Mouse (Mus musculus) ovary, postnatal 14 days (tissue): ENCODE measurements around the gene Gatc.
"Not testable (repeated sequence)": the region's sequence is repeated elsewhere in the genome, so short reads cannot be mapped to it uniquely, and the experiment has no call there.

Source experiments
- DNase-seq: peaks from one replicate; pipeline ENCODE4 v3.0.0; 2022; ENCODE audit warnings: low spot score

Gene Gatc

DNA sequence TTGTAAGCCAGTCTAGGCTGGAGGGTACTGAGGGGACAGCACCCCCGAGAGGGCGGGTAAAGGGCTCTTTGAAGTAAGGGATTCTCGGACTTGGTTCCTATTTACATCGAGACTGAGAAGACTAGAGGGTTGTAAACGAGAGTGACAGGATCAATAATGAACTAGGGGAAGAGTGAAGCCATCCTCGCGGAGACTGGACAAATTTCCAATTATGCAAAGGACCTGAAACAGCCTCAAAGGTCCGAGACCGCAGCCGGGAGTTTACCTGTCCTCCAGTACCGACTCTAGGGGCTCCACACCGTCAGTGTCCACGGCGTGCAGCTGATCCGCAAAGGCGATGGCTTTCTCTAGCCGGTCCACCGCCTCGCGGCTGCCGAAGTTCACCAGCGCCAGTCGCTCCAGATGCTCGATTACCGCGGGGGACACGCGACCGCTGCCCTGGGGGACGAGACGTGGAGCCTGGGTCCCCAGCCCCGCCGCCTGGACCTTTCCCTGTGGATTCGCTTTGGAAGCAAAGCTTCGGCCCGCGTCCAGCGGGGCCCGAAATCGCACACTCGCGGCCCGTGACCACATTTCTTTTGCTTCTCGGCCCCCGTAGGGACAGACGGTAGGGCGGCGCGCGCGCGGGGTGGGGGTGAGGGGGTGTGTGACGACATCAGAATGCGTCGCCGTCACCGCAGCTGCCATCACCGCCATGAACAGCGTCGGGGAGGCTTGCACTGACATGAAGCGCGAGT is at the start of gene Gatc, which contains the start of gene Triap1:
Gene Gatc, minus strand, starts transcription at position 602 of the 737 bp plus-strand sequence.
Gene Triap1, plus strand, starts transcription at position 649 of the 737 bp plus-strand sequence.
- peak; percentile 86 for DNase-seq

GRCm38 (mm10) chr5:115378882-115379281 is 37.9 kb upstream of the Gatc start:
- DNase-seq: not testable (repeated sequence)

GRCm38 (mm10) chr5:115375436-115375835 is 34.5 kb upstream of the Gatc start:
- no peak for DNase-seq

DNA sequence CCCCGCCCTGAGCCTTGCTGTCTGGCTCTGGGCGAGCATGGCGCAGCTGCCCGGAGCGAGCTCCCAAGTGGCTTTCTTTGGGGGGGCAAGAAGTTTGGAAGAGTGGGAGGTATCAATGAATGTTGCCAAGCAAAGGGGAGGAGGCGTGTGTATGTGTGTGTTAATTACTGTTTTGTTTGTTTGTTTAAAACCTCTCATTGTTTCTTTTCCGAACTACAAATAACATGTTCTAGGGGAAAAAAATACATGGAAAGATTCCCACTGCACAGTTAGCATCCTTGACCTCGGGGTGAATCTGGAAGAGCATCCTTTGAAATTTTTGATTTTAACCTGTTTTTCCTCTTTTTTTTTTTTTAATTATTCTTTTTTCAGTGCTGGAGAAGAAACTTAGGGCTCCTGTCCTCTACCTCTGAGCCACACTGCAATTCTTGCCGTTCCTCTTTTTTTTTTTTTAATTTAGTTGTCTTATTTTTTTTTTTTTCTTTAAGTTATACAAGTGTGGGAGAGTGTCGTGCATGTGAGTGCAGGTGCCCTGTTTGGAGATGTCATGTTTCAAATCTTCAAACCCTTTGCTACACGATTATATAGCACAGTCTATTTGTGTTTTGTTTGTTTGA is 33.3 kb upstream of the Gatc start:
- no peak for DNase-seq

DNA sequence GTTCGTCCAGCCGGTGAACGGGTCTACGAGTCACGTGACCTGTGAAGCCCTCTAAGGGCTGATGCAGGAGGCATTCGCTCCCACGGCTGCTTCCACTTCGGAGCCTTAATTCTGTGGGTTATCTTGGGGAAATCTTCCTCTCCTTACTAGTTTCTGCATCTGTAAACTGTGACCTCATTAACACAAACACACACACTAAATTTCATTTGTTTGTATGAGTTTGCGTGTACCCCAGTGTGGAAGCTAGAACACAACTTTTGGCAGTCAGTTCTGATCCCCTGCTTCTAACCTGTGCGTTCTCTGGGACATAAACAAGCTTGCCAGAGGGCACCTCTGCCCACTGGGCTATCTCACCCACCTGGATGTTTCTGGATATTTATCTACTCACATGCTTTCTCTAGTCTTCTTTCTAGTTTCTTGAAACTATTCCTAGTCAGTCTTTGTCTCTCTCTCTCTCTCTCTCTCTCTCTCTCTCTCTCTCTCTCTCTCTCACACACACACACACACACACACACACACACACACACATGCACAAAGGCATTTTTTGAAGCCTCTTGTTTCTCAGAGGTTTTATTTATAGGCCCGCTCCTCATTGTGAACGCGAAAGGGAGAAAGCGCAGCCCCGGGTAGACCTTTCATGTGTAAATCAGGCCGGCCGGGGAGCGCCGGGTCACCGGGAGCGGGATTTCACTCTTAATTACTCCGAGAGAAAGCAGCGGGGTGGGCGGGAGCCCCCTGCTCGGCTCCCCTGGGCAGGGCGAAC is 32.6 kb upstream of the Gatc start:
- no peak for DNase-seq

DNA sequence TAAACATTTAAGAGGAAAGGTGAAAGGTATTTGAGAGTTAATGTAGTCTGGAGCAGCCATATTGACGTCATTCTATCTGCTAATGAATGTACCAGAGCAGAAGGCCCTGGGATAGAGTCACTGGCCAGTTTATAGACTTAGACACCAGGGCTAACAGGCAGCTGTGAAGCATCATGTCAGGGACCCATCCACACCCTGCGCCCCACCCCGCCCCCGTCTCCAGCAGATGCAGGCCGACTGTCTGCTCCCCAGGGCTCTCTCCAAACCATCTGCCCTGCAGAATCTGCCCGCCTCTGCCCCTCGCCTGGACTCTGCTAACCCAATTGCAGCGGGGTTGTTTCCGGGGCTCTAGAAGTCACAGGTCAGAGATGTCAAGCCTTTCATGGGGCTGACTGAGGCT is 30.8 kb upstream of the Gatc start:
- DNase-seq: no peak

- no peak for DNase-seq
Observed at GRCm38 (mm10) chr5:115364782-115365181, 23.8 kb upstream of the Gatc start.

GRCm38 (mm10) chr5:115362819-115363714 is 22.1 kb upstream of the Gatc start:
- no peak for DNase-seq

DNA sequence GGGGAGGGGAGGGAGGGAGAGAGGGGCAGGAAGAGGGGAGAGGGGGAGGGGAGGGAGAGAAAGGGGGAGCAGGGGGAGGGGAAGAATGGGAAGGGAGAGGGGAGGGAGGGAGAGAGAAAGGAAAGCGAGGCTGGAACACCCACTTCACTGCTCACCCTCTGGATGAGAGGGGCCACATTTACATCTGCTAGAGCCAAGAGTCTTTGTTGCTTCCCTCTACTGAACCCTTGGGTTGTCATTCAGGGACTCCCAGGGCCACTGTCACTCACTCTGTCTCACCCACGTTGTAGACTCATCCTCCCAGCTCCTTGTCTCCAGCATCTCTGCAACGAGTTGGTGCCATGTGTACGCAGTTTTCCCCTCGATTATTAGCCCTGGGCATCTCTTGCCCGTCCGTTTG is 21.2 kb upstream of the Gatc start:
- no peak for DNase-seq

DNA sequence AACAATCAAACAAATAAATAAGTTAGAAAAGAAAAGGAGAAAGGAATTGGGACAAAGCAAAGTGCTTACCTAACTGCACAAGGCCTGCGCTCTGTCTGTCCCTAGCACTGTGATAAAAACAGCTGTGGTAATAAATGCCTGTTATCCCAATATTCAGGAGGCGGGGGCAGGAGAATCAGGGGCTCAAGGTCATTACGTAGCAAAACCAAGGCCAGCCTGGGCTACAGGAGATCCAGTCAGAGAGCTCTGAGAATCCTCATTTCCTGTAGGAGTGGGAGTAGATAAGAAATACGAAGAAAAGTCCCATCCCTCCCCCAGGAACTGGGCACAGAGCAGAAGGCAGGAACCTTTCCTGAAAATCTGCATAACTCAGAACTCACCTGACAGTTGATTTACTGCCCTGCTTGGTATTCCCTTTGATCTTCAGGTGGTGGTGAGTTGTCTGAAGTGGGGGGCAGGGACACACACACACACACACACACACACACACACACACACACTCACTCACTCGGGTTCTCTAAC is 18.9 kb upstream of the Gatc start:
- DNase-seq: no peak

DNA sequence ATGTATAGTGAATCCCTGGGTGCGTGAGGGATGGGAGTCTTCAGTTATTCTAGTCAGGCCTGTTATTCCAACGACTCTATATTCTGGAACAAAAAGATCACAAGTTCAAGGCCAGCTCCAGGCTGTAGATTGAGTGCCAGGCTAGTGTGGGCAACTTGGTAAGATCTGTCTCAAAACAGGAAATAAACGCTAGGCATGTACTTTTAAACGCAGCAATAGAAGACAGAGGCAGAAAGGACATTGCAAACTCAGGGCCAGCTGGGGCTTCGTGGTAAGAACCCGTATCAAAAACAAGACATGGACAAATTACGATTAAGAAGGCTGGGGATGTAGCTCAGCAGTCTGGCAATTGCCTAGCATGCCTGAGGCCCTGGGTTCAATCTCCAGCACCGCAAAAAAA is 18.5 kb upstream of the Gatc start:
- no peak for DNase-seq

DNA sequence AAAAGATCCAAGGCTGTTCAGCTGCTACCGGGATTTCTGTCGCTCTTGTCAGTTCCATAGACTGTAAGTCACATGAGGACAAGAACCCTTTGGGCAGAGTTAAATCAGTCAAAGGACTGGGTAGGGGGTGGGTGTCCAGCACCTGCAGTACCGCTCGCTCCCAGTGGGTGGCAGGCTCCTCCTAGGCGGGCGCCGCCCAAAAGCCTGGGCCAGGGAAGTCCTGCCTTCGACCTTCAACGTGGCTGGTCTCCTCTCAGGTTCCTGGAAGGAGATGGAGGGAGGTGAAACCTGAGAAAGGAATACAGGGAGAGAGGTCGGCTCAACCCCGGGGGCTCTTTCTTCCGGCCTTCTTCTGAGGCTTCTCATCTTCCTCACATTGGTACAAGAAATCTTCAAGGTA is 17.9 kb upstream of the Gatc start:
- peak; percentile 92 for DNase-seq

- no peak for DNase-seq
Observed at GRCm38 (mm10) chr5:115355070-115355469, 14.1 kb upstream of the Gatc start.

DNA sequence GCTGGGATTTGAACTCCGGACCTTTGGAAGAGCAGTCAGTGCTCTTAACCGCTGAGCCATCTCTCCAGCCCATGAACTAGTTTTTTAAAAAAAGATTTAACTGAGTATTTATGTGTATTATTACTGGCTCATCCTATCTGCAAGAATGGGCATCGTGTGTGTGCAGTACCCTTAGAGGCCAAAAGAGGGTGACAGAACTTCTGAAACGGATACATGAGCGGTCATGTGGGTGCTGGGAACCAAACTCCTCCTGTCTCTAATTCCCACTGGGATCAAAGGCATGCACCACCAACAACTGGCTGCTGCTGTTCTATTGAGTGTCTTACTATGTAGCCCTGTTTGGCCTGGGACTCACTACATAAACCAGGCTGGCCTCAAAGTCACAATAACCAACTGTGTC is 10.4 kb upstream of the Gatc start:
- DNase-seq: no peak

DNA sequence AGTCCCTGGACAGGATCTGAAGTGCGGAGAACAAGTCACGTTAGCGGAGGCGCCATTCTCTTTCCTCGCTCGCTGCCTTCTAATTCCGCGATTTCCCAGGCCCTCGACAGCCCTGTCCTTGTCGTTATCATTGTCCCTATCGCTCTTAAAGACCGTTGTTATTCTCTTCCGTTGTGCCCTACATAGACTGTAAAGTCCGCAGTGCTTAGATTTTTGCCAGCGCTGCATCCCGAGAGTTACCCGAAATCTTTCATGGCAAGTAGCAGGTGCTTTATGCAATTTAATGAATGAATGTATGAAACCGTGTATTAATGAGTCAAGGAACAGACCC is 8.2 kb upstream of the Gatc start:
- DNase-seq: no peak

DNA sequence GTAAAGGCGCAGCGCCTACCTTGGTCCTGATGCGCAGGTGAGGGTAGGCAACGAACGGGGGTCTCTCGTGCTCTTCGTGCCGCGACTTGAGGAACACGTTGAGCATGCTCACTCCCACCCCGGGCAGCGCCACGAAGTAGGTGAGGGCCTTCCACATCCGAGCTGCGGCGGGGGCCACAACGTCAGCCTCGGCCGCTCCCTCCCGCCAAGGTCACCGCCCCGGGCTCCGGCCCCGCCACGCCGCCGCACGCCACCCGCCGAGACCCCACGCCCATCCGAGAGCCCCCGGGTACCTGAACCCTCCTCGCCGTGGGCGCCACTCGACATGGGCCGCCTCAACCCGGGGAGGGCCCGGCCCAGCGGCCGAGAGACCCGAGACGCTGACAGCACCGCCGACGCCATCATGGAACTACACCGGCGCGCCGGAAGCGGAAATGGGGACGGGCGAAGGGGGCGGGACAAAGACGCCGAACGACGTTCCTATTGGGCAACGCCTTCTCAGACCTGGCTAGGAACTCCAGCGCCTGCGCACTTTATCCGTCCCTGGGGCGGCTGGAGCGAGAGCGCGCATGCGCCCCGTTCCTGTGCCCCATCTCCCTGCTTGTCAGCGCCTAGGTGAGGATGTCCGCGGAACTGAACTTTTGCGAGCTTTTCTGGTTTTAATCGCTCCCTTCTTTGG is 7.7 kb upstream of the Gatc start, which contains the start of gene Cox6a1:
Gene Cox6a1, minus strand, starts transcription at position 436 of the 679 bp plus-strand sequence.
- DNase-seq: peak; percentile 96

- peak; percentile 62 for DNase-seq
Observed at GRCm38 (mm10) chr5:115347564-115347963, 6.6 kb upstream of the Gatc start.

DNA sequence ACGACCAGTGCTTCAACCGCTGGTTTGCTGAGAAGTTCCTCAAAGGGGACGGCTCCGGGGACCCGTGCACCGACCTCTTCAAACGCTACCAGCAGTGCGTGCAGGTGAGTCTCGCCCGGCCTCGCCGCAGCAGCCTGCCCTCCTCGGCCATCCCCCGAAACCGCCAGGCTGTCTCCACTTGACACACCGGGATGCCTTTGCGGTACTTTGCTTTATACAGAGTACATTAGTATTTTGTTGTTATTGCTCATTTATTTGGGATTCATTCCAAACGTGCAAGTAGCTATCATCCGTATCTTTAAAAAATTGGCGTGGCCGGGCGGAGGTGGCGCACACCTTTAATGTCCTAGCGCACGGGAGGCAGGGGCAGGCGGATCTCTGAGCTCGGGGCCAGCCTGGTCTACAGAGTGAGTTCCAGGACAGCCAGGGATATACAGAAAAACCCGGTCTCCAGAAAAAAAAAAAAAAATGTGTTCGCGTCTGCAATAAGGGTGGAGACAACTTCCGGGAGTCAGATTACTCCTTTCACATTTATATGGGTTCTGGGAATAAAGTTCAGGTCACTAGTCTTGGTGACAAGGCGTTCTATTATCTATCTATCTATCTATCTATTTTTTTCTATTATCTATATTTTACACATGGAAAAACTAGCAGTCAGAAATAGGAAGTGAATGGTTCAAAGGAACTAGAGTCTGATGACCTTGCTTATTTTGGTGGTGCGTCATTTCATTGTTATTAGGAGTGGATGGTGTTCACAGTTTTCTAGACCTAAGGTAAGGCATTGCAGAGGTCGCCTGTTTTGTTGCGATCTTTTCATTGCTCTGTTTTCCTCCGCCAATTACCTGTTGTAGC is 562 bp upstream of the Gatc start:
- DNase-seq: no peak

- no peak for DNase-seq
Observed at GRCm38 (mm10) chr5:115340007-115340406, 971 bp downstream of the Gatc start.

- DNase-seq: no peak
Observed at GRCm38 (mm10) chr5:115333626-115334025, 7.4 kb downstream of the Gatc start.
